ENCODE assay signal across 10 mouse cellular contexts in genomic region chr10:123147180-123147579, GRCm38 (mm10). TPM values are rescaled to one million over a fixed set of nuclear protein-coding genes. Genes with fewer than 3 reads are reported as not detected.
DNase-seq lines count a peak whose midpoint lies in the region; ATAC-seq and TF ChIP-seq lines count a peak whose summit lies in the region.
"Had no signal": no experiment of that assay in that cellular context is flagged by ENCODE, and none has a peak within 500 bp of the region (broad histone marks: within the 10 kb centered on the region; RNA-seq: fewer than 3 reads in every experiment).

No protein-coding gene starts in this region.

- DNase-seq in intestine, embryonic 14.5 days (ENCODE audit: low spot score) = peak; percentile 53
- DNase-seq in R1 (ENCODE audit: low read depth, low spot score) = peak; percentile 39
- DNase-seq in gastrocnemius, adult 8-10 months (ENCODE audit: low spot score in 2 of 2) = peak; percentile 64 to 75
- DNase-seq in thymus, postnatal 10 days (ENCODE audit: low spot score in 2 of 2) = no peak
- DNase-seq in thymus, postnatal 4 days = no peak

- no peaks in the 10 kb centered on the region for H3K27me3 ChIP-seq in intestine, embryonic 14.5 days (replicated peaks; ENCODE audit: control insufficient read depth, insufficient read depth, low read length)
- no peaks in the 10 kb centered on the region for H3K27me3 ChIP-seq in intestine, postnatal 0 days (replicated peaks; ENCODE audit: control insufficient read depth, insufficient read depth, low read length)
- no peaks in the 10 kb centered on the region for H3K27me3 ChIP-seq in intestine, embryonic 16.5 days (replicated peaks; ENCODE audit: control insufficient read depth, insufficient read depth, low read length)
- H3K27me3 ChIP-seq: embryonic facial prominence, embryonic 13.5 days; lung, embryonic 15.5 days had no signal

- no peak overlapping the region for H3K4me2 ChIP-seq in intestine, embryonic 14.5 days (ENCODE audit: low read length)
- no peak overlapping the region for H3K4me2 ChIP-seq in intestine, postnatal 0 days (replicated peaks; ENCODE audit: low read depth)
- H3K4me2 ChIP-seq in intestine, embryonic 16.5 days (ENCODE audit: low read depth, low read length) = no peak overlapping the region
- H3K4me2 ChIP-seq: embryonic facial prominence, embryonic 13.5 days; lung, embryonic 15.5 days had no signal

- H3K27ac ChIP-seq in intestine, embryonic 14.5 days (ENCODE audit: low read depth) = no peak overlapping the region
- no peak overlapping the region for H3K27ac ChIP-seq in intestine, postnatal 0 days (ENCODE audit: low read depth, low read length)
- no peak overlapping the region for H3K27ac ChIP-seq in intestine, embryonic 16.5 days (ENCODE audit: low read length)
- H3K27ac ChIP-seq: embryonic facial prominence, embryonic 13.5 days; lung, embryonic 15.5 days had no signal

- TF ChIP-seq CTCF in intestine, postnatal 0 days (IDR thresholded peaks at IDR 0.05; ENCODE audit: low read depth) = no peak

- 31% methylated on average over 6 of the region's 6 CpGs for WGBS in intestine, embryonic 14.5 days
- 52% methylated on average over 6 of the region's 6 CpGs for WGBS in intestine, postnatal 0 days
- 42% methylated on average over 6 of the region's 6 CpGs for WGBS in intestine, embryonic 16.5 days

- H3K9ac ChIP-seq in intestine, embryonic 14.5 days (ENCODE audit: low read length) = no peak overlapping the region
- H3K9ac ChIP-seq in intestine, postnatal 0 days (ENCODE audit: low read depth, low read length) = no peak overlapping the region
- H3K9ac ChIP-seq in intestine, embryonic 16.5 days (ENCODE audit: low read depth, low read length) = no peak overlapping the region
- H3K9ac ChIP-seq: embryonic facial prominence, embryonic 13.5 days; lung, embryonic 15.5 days had no signal

- no peaks in the 10 kb centered on the region for H3K9me3 ChIP-seq in intestine, embryonic 14.5 days (ENCODE audit: control insufficient read depth, low read length)
- no peaks in the 10 kb centered on the region for H3K9me3 ChIP-seq in intestine, postnatal 0 days (ENCODE audit: control insufficient read depth)
- H3K9me3 ChIP-seq in intestine, embryonic 16.5 days (ENCODE audit: control insufficient read depth, low read length) = no peaks in the 10 kb centered on the region
- H3K9me3 ChIP-seq: embryonic facial prominence, embryonic 13.5 days; lung, embryonic 15.5 days had no signal

- no peak overlapping the region for H3K4me3 ChIP-seq in intestine, embryonic 14.5 days (ENCODE audit: low read depth, low read length)
- no peak overlapping the region for H3K4me3 ChIP-seq in intestine, postnatal 0 days (ENCODE audit: low read depth, low read length)
- no peak overlapping the region for H3K4me3 ChIP-seq in intestine, embryonic 16.5 days (ENCODE audit: low read length)
- H3K4me3 ChIP-seq: embryonic facial prominence, embryonic 13.5 days; lung, embryonic 15.5 days had no signal

- peaks cover 23% of the 10 kb centered on the region for H3K36me3 ChIP-seq in intestine, embryonic 14.5 days (ENCODE audit: control insufficient read depth, insufficient read depth, low read length)
- H3K36me3 ChIP-seq in intestine, postnatal 0 days (ENCODE audit: control insufficient read depth, insufficient read depth) = peaks cover 11% of the 10 kb centered on the region
- H3K36me3 ChIP-seq in intestine, embryonic 16.5 days (ENCODE audit: control insufficient read depth, insufficient read depth, low read length) = peaks cover 4% of the 10 kb centered on the region; the same call in 1 of the 2 replicates

- no peaks in the 10 kb centered on the region; the same call in 1 of the 2 replicates for H3K4me1 ChIP-seq in intestine, embryonic 14.5 days (replicated peaks; ENCODE audit: control insufficient read depth, insufficient read depth, low read length)
- H3K4me1 ChIP-seq in intestine, postnatal 0 days (replicated peaks; ENCODE audit: control insufficient read depth, insufficient read depth, low read length) = no peaks in the 10 kb centered on the region
- peaks cover 4% of the 10 kb centered on the region; the same call in 1 of the 2 replicates for H3K4me1 ChIP-seq in intestine, embryonic 16.5 days (ENCODE audit: control insufficient read depth, insufficient read depth, low read length)
- H3K4me1 ChIP-seq: embryonic facial prominence, embryonic 13.5 days had no signal

- 0 out of 2 replicates have a peak, but pooled peaks have one; percentile 58 for ATAC-seq in intestine, embryonic 14.5 days (replicated peaks; ENCODE audit: low FRiP score, low TSS enrichment, low read depth)
- no peak for ATAC-seq in intestine, postnatal 0 days
- peak; percentile 69; the same call in 1 of the 2 replicates for ATAC-seq in intestine, embryonic 16.5 days
- ATAC-seq in megakaryocyte-erythroid progenitor cell, adult 5-6 weeks (replicated peaks; ENCODE audit: low FRiP score, low TSS enrichment, poor library complexity, severe bottlenecking) = no peak

RNA-seq across cellular contexts. Expression of gene Usp15, which starts 49.6 kb away (rescaled TPM):
- polyA plus RNA-seq in intestine, embryonic 14.5 days (2014; fragmentation: Nextera tagmentation; extraction: Ambion mirVana) = 84.8 and 95.7 TPM in 2 replicates
- polyA plus RNA-seq in intestine, postnatal 0 days (2015; fragmentation: Nextera tagmentation; extraction: Ambion mirVana) = 48.0 and 56.4 TPM in 2 replicates
- total RNA-seq in gastrocnemius, adult 8-10 months (2022) = 100 to 1,000 TPM; 153 to 195 (median 169) TPM
- polyA plus RNA-seq in intestine, embryonic 16.5 days (2015; fragmentation: Nextera tagmentation; extraction: Ambion mirVana) = 63.5 and 65.9 TPM in 2 replicates
- total RNA-seq in megakaryocyte-erythroid progenitor cell, adult 5-6 weeks (2014; fragmentation: Nextera tagmentation) = 238 and 273 TPM in 2 replicates
- total RNA-seq in megakaryocyte-erythroid progenitor cell, adult 5-6 weeks (2017) = 392 and 407 TPM in 2 replicates

Comparison
In these comparisons a context has a peak if more than half of its experiments do, and no peak if none do; other contexts are left out.
1. ATAC-seq: peak in intestine, embryonic 14.5 days (single experiment) and intestine, embryonic 16.5 days (single experiment); none in intestine, postnatal 0 days (single experiment) and megakaryocyte-erythroid progenitor cell, adult 5-6 weeks (single experiment).
2. DNase-seq: peak in intestine, embryonic 14.5 days (single experiment), R1 (single experiment) and gastrocnemius, adult 8-10 months (2 of 2); none in thymus, postnatal 10 days (0 of 2) and thymus, postnatal 4 days (single experiment).